Mouse (Mus musculus) cerebellum, adult 11-12 months (tissue): ENCODE measurements at regions not wholly inside any gene's neighbourhood (a gene's known extent, or its start where the extent isn't known, plus 50 kb on each side); places are given as distances from the start of the nearest gene placed in this dataset.
A peak's percentile ranks its signal among the peaks of the same experiment; 100 is the strongest.

Source experiments
- DNase-seq: peaks from one replicate; pipeline ENCODE4 v3.0.0; 2022

GRCm38 (mm10) chr5:43089941-43090340, 143.0 kb upstream of the Cpeb2 start:
- DNase-seq, result no peak

- no peak for DNase-seq
Measured at GRCm38 (mm10) chr5:43093647-43094326, 139.2 kb upstream of the Cpeb2 start.

GRCm38 (mm10) chr5:43094329-43094898, 138.6 kb upstream of the Cpeb2 start:
- peak; percentile 36 for DNase-seq

- no peak for DNase-seq
Measured at GRCm38 (mm10) chr5:43102000-43102459, 130.9 kb upstream of the Cpeb2 start.

- no peak for DNase-seq
Measured at GRCm38 (mm10) chr5:43102590-43102989, 130.4 kb upstream of the Cpeb2 start.

- no peak for DNase-seq
Measured at GRCm38 (mm10) chr5:43103728-43104127, 129.2 kb upstream of the Cpeb2 start.

GRCm38 (mm10) chr5:43105528-43105927, 127.4 kb upstream of the Cpeb2 start:
- no peak for DNase-seq

GRCm38 (mm10) chr5:43107436-43108259, 125.3 kb upstream of the Cpeb2 start:
- no peak for DNase-seq

- DNase-seq, result no peak
Measured at GRCm38 (mm10) chr5:43108260-43108589, 124.7 kb upstream of the Cpeb2 start.

- no peak for DNase-seq
Measured at GRCm38 (mm10) chr5:43110122-43110521, 122.8 kb upstream of the Cpeb2 start.

- no peak for DNase-seq
Measured at GRCm38 (mm10) chr5:43111740-43112139, 121.2 kb upstream of the Cpeb2 start.

GRCm38 (mm10) chr5:43113405-43114119, 119.4 kb upstream of the Cpeb2 start:
- DNase-seq, result no peak

- DNase-seq, result no peak
Measured at GRCm38 (mm10) chr5:43115507-43115906, 117.5 kb upstream of the Cpeb2 start.

GRCm38 (mm10) chr5:43116821-43117220, 116.1 kb upstream of the Cpeb2 start:
- no peak for DNase-seq

- DNase-seq, result no peak
Measured at GRCm38 (mm10) chr5:43121065-43121464, 111.9 kb upstream of the Cpeb2 start.

- DNase-seq, result no peak
Measured at GRCm38 (mm10) chr5:43124301-43124700, 108.7 kb upstream of the Cpeb2 start.

- no peak for DNase-seq
Measured at GRCm38 (mm10) chr5:43125774-43126536, 107.0 kb upstream of the Cpeb2 start.

GRCm38 (mm10) chr5:43130377-43130776, 102.6 kb upstream of the Cpeb2 start:
- no peak for DNase-seq

- no peak for DNase-seq
Measured at GRCm38 (mm10) chr5:43130901-43131557, 101.9 kb upstream of the Cpeb2 start.

- no peak for DNase-seq
Measured at GRCm38 (mm10) chr5:43133672-43134071, 99.3 kb upstream of the Cpeb2 start.

GRCm38 (mm10) chr5:43136142-43136541, 96.8 kb upstream of the Cpeb2 start:
- no peak for DNase-seq

GRCm38 (mm10) chr5:43137777-43138176, 95.2 kb upstream of the Cpeb2 start:
- DNase-seq, result no peak
